Mouse (Mus musculus): ENCODE data around the gene Samd1. TPM values are rescaled to one million over a fixed set of nuclear protein-coding genes. Genes with fewer than 3 reads are reported as not detected.
A peak's percentile ranks its signal among the peaks of the same experiment; 100 is the strongest.

The Samd1 gene
- polyA plus RNA-seq, 1 experiment from 2014 or later, result 8.5 TPM

DNA sequence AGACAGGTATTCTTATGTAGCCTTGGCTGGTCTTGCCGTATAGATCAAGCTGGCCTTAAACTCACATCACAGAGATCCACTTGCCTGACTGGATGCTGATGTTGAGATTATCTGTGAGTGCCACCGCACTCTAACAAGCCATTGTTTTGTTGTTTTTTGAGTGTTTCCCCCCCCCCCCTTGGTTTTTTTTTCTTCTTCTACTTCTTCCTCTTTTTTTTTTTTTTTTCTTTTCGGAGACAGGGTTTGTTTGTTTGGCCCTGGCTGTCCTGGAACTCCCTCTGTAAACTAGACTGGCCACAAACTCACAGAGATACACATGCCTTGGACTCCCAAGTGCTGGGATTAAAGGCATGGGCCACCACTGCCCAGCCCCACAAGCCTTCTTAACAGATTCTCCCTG lies 3.4 kb upstream of the Samd1 start:
- 92% methylated on average over 3 of the region's 3 CpGs for WGBS
- peaks cover 21% of the 10 kb centered on the region for H3K4me1 ChIP-seq
- H3K4me3 ChIP-seq, result no peak overlapping the region
- no peaks in the 10 kb centered on the region for H3K9me3 ChIP-seq (replicated peaks)
- DNase-seq (ENCODE audit: low spot score), result no peak
- peaks cover 14% of the 10 kb centered on the region for H3K27me3 ChIP-seq (ENCODE audit: low read depth, poor library complexity, severe bottlenecking)
- H3K36me3 ChIP-seq, result peaks cover 60% of the 10 kb centered on the region
- H3K27ac ChIP-seq (replicated peaks), result no peak overlapping the region

DNA sequence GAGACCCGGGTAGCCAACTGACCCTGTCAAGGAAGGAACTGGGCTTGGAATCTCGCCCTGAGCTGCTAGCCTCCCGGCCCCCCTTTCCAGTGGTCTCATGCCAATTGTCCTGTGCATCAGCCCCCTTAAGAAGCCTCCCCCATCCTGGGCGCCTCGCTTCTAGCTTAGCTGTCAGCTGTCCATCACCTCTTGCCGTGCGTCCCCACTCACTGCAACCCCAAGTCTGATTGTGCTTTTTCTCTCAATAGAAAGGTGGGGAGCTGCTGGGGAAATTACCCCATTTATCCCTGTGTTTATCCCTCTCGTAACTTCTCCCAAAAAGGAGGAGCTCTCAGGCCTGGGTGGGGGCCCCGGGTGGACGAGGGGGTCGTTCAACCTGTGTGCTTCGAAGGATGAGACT lies 1.5 kb upstream of the Samd1 start:
- peak overlapping the region; percentile 94 for H3K27ac ChIP-seq (replicated peaks)
- no peaks in the 10 kb centered on the region for H3K9me3 ChIP-seq (replicated peaks)
- H3K27me3 ChIP-seq (ENCODE audit: low read depth, poor library complexity, severe bottlenecking), result peaks cover 34% of the 10 kb centered on the region
- peak; percentile 26 for DNase-seq (ENCODE audit: low spot score)
- WGBS, result 10% methylated on average over 12 of the region's 12 CpGs
- peak overlapping the region; percentile 87 for H3K4me3 ChIP-seq
- H3K4me1 ChIP-seq, result peaks cover 32% of the 10 kb centered on the region
- H3K36me3 ChIP-seq, result peaks cover 60% of the 10 kb centered on the region

DNA sequence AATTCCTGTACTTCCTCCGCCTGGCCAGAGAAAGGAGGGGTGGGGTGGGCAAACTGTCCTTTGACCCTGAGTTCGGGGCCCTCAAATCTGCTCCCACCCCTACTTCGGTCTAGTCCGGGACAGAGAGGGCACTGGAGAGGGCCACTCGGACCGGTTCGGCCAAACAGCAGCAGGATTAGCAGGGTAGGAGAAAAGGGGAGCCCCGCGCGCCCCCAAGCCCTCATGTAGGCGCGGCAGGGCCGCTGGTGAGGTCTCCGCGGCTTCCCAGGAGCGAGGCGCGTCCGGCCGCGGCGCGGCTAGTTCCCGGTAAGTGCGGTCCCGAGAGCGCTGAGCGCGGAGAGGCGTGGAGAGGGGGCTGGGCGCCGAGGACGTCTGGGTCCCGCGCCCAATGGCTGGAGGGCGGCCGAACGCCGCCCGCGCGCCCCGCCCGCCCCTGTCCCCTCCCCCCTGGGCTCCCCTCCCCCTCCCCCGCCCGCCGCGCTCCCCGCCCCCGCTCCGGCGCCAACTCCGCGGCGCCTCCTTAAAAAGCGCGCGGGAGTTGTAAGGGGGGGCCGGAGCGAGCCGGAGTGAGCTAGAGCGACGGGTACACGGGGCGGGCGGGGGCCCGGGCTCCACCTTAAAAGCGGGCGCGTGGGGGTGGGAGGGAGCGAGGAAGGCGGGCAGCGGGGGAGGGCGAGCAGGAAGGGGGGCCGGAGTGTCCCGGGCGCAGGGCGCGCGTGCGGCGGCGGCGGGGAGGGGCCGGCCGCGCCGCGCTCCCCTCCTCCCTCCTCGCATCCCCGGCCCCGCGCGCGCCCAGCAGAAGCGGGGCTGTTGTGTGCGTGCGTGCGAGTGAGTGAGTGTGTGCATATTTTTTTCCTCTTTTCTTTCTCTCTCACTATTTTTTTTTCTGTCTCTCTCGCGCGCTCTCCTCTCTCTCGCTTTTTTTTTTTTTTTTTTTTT lies 636 bp upstream of the Samd1 start:
- WGBS, result under 1% methylated on average over 65 of the region's 103 CpGs
- peak overlapping the region; percentile 87 for H3K4me3 ChIP-seq
- peaks cover 42% of the 10 kb centered on the region for H3K27me3 ChIP-seq (ENCODE audit: low read depth, poor library complexity, severe bottlenecking)
- H3K36me3 ChIP-seq, result peaks cover 60% of the 10 kb centered on the region
- peak overlapping the region; percentile 94 for H3K27ac ChIP-seq (replicated peaks)
- peaks cover 41% of the 10 kb centered on the region for H3K4me1 ChIP-seq
- peak; percentile 89 for DNase-seq (ENCODE audit: low spot score)
- H3K9me3 ChIP-seq (replicated peaks), result no peaks in the 10 kb centered on the region

DNA sequence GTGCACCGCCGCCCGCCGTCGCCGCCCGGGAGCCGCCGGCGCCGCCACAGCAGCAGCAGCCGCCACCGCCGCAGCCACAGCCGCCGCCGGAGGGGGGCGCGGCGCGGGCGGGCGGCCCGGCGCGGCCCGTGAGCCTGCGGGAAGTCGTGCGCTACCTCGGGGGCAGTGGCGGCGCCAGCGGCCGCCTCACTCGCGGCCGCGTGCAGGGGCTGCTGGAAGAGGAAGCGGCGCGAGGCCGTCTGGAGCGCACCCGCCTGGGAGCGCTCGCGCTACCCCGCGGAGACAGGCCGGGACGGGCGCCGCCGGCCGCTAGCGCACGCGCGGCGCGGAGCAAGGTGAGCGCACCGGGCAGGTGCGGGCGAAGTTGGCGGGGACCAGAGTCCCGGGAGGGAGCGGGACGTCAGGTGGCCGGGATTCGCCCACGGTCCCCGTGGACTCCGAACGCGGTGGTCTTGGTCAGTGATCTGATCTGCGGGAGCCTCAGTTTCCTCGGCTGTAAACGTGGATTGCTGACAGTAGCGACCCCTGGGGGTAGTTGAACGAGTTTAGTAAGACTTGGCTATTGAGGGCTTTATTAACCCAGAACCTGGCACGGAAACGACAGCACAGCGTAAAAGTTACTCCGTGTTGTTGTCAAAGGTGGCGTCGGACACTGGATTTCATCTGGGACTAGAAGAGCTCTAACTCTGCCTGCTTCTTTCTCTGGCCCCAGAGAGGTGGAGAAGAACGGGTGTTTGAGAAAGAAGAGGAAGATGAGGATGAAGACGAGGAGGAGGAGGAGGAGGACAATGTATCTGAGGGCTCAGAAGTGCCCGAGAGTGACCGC lies 972 bp downstream of the Samd1 start:
- H3K27me3 ChIP-seq (ENCODE audit: low read depth, poor library complexity, severe bottlenecking), result peaks cover 58% of the 10 kb centered on the region
- peak; percentile 73 for DNase-seq (ENCODE audit: low spot score)
- H3K4me1 ChIP-seq, result peaks cover 49% of the 10 kb centered on the region
- H3K4me3 ChIP-seq, result peak overlapping the region; percentile 87
- H3K9me3 ChIP-seq (replicated peaks), result no peaks in the 10 kb centered on the region
- peaks cover 50% of the 10 kb centered on the region for H3K36me3 ChIP-seq
- peak overlapping the region; percentile 83 for H3K27ac ChIP-seq (replicated peaks)
- WGBS, result 10% methylated on average over 92 of the region's 92 CpGs

DNA sequence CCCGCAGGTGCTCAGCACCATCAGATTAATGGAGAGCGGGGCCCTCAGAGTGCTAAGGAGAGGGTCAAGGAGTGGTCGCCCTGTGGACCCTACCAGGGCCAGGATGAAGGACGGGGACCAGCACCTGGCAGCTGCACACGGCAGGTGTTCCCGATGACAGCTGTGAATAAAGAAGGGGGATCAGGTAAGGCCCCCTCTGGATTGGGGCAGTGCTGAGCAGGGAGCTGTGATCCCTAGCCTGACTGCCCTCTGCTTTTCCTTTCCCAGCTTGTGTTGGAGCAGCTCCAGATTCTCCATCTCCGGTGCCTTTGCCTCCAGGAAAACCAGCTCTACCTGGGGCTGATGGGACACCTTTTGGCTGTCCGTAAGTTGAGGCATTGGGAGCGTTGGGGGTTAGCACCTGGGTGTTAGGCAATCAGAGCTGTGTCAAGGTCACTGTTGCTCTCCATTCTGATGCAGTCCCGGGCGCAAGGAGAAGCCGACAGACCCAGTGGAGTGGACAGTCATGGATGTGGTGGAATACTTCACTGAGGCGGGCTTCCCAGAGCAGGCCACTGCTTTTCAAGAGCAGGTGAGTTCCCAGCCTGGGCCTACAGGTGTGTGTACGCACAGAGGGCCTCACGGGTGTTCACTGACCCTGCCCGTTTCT lies 1.7 kb downstream of the Samd1 start:
- DNase-seq (ENCODE audit: low spot score), result no peak
- H3K4me3 ChIP-seq, result peak overlapping the region; percentile 87
- peaks cover 44% of the 10 kb centered on the region for H3K36me3 ChIP-seq
- 71% methylated on average over 16 of the region's 16 CpGs for WGBS
- H3K27ac ChIP-seq (replicated peaks), result peak overlapping the region; percentile 83; the same call in 1 of the 2 replicates
- H3K4me1 ChIP-seq, result peaks cover 57% of the 10 kb centered on the region
- no peaks in the 10 kb centered on the region for H3K9me3 ChIP-seq (replicated peaks)
- peaks cover 66% of the 10 kb centered on the region for H3K27me3 ChIP-seq (ENCODE audit: low read depth, poor library complexity, severe bottlenecking)

DNA sequence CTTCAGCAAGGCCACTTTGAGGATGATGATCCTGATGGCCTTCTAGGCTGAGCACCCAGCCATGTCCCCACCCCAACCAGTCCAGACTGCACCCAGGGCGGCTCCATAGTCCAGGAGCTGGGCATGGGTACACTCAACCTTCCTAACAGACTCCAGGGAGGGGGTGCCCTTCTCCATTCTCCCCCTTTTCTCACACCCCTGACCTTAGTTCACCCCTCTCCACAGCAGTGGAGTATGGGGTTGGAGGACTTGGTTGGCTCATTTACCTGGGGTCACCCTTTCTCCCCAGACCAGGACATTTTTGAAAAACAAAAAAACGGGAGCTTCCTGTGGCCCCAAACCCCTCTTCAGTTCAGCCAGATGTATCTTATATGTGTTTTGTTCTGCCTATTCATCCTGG lies 2.4 kb downstream of the Samd1 start:
- no peak for DNase-seq (ENCODE audit: low spot score)
- Histone ChIP-seq H3K9me3 (replicated peaks) (no peaks in the 10 kb centered on the region), H3K27me3 (ENCODE audit: low read depth, poor library complexity, severe bottlenecking) (peaks cover 65% of the 10 kb centered on the region), H3K27ac (replicated peaks) (no peak overlapping the region), H3K4me3 (peak overlapping the region; percentile 87; the same call in 1 of the 2 replicates), H3K4me1 (peaks cover 62% of the 10 kb centered on the region), H3K36me3 (peaks cover 37% of the 10 kb centered on the region)
- 89% methylated on average over 2 of the region's 2 CpGs for WGBS

DNA sequence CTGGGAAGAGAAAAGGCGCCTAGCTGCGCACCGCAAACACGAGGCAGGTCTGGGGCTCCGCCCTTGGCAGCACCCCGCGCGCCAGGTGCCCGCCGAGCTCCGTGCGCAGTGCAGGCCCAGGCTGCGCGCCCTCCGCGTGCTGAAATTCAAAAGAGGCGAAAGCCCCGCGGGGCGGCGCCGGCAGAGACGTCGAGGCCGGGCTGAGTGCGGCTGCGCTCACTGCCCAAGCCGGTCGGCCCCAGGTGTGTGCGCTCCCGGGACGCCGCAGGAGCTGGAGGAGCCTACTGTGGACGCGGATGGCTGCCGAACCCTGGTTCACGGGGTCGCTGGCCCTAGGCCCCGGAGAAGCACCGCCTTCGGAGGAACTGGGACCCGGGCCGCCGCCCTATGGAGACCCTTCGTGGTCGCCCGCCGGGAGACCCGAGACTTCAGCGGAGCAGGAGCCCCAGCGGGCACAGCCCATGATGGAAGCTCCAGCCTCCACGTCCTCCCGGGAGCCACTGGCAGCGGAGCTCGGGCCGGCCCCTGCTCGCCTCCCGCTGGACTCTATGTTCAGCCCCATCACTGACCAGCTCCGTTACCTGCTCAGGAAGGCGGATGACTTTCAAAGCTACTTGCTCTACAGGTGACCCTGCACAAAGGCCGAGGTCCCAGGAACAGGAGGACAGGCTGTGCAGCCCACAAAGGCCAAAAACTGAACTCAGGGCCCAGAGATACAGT lies 4.0 kb downstream of the Samd1 start, which contains the start of gene 1700067K01Rik:
Gene 1700067K01Rik (plus strand): TSS at position 222 of the 720 bp plus-strand sequence.
- peak within 1 kb of the TSS; percentile 42 for H3K27ac ChIP-seq (replicated peaks)
- peak; percentile 37 for DNase-seq (ENCODE audit: low spot score)
- H3K4me1 ChIP-seq, result peaks cover 56% of the 10 kb centered on the region

DNA sequence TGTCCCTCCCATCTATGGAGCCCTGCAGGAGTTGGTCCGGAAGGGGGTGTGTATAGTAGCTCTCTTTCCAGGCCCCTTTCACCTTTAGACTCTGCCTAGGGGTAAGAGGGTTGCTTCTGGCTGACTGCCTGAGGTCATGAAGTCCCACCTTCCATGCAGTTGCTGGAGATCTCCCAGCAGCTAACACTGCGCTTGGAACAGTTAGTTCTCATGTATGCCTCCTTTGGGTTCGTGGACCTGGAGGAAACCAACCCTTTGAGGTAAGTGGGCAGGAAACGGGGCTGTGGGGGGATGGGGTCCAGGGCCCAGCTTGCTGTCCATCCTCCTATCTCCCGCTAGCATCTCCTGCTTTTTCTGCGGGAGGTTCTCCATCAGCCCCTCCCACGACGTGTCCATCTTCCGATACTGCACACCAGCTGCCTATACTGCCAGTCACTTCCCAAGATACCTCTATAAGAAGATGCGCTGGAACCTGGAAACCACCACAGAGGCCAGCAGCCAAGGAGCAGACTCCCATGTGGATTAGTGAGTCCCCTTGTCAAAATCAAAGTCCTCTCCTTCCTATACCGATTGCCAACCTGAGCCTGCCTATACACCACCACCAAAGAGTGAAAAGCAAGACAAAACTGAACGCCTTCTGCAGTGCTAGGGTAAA lies 5.6 kb downstream of the Samd1 start:
- 53% methylated on average over 12 of the region's 12 CpGs for WGBS
- H3K27ac ChIP-seq (replicated peaks), result no peak overlapping the region
- peak overlapping the region; percentile 24; the same call in 1 of the 2 replicates for H3K4me3 ChIP-seq
- H3K9me3 ChIP-seq (replicated peaks), result no peaks in the 10 kb centered on the region
- H3K4me1 ChIP-seq, result peaks cover 52% of the 10 kb centered on the region
- H3K36me3 ChIP-seq, result peaks cover 33% of the 10 kb centered on the region
- no peak for DNase-seq (ENCODE audit: low spot score)
- peaks cover 57% of the 10 kb centered on the region for H3K27me3 ChIP-seq (ENCODE audit: low read depth, poor library complexity, severe bottlenecking)

More for the DNA sequence above, 4.0 kb downstream of the Samd1 start, which contains the start of gene 1700067K01Rik:
- peaks cover 57% of the 10 kb centered on the region for H3K27me3 ChIP-seq (ENCODE audit: low read depth, poor library complexity, severe bottlenecking)
- 17% methylated on average over 61 of the region's 61 CpGs for WGBS
- H3K4me3 ChIP-seq, result peak within 1 kb of the TSS; percentile 43
- peaks cover 33% of the 10 kb centered on the region for H3K36me3 ChIP-seq
- H3K9me3 ChIP-seq (replicated peaks), result no peaks in the 10 kb centered on the region

DNA sequence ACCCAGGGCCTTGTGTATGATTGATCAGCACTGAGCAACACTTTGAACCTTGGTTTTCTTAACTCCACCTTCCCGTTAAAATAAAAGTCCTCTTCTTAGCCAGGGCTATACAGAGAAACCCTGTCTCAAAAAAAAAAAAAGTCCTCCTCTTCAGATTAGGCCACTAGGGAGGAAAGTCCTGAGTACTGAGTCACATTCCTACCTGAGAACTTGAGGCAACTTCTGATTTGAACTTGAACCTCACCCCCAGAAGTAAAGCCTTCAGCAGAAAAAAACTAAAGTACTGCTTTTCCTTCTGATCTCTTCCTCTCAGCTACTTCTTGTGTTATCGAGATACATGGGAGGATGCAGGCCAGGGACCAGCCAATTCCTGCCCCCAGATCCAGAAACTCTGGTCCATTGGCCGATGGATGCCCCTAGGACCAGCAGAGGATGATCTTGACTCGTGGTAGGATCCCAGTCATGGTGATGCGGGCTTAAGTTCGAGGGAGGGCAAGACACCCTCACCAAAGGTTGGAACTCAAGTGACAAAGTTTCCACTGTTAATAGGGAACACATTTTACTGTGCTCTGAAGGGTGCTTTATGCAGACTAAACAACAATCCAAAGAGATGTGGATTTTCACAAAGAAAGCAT lies 6.3 kb downstream of the Samd1 start:
- no peaks in the 10 kb centered on the region for H3K9me3 ChIP-seq (replicated peaks)
- peak overlapping the region; percentile 83; the same call in 1 of the 2 replicates for H3K27ac ChIP-seq (replicated peaks)
- H3K4me1 ChIP-seq, result peaks cover 48% of the 10 kb centered on the region
- H3K36me3 ChIP-seq, result peaks cover 33% of the 10 kb centered on the region
- peak overlapping the region; percentile 70 for H3K4me3 ChIP-seq
- no peak for DNase-seq (ENCODE audit: low spot score)
- WGBS, result 79% methylated on average over 6 of the region's 6 CpGs
- H3K27me3 ChIP-seq (ENCODE audit: low read depth, poor library complexity, severe bottlenecking), result peaks cover 57% of the 10 kb centered on the region

DNA sequence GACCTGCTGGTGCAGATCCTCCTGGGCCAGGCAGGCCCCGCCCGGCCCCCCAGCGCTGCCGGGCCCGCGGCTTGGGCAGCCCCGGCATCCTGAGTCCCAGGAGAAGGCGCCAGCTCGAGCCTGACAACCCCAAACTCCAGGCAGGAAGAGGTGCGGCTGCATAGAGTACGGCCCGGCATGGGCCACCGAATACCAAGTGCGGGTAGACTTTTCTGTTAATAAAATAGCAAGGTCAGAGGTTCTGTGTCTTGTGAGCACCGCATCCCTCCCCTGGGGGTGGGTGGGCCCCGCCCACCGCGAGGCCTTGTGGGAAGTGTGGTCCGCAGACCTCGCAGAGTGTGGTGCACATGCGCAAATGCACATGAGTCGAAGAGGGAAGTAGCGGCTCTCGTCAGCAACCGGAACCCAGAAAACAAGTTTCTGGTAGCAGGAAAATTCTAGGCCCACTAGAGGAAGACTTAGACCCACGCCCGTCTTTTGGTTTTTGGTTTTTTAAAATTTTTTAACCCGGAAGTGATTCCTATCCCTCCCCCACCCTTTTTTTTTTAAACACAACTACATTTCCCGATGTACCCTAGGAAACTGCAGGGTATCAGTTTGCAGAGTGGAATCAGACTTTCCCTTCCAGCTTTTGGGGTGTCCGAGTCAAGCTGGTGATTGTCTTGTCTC lies 7.2 kb downstream of the Samd1 start:
- no peaks in the 10 kb centered on the region for H3K9me3 ChIP-seq (replicated peaks)
- H3K4me1 ChIP-seq, result peaks cover 40% of the 10 kb centered on the region
- WGBS, result 1% methylated on average over 30 of the region's 30 CpGs
- peaks cover 26% of the 10 kb centered on the region for H3K36me3 ChIP-seq
- peak; percentile 90 for DNase-seq (ENCODE audit: low spot score)
- H3K27me3 ChIP-seq (ENCODE audit: low read depth, poor library complexity, severe bottlenecking), result peaks cover 51% of the 10 kb centered on the region
- H3K27ac ChIP-seq (replicated peaks), result peak overlapping the region; percentile 83
- H3K4me3 ChIP-seq, result peak overlapping the region; percentile 70
